Mouse (Mus musculus) thymus, postnatal 0 days (tissue): ENCODE data around the gene Scamp3. TPM values are rescaled to one million over a fixed set of nuclear protein-coding genes. Genes with fewer than 3 reads are reported as not detected.
A peak's percentile ranks its signal among the peaks of the same experiment; 100 is the strongest.
"Not testable (repeated sequence)": the region's sequence is repeated elsewhere in the genome, so short reads cannot be mapped to it uniquely, and the experiment has no call there.

Experiments used
- DNase-seq: peaks from one replicate; pipeline ENCODE4 v3.0.0-alpha.2; 2015; ENCODE audit warnings: low spot score
- polyA plus RNA-seq: library from polyadenylated mRNA; unstranded; fragments of >200 nt; fragmentation: Nextera tagmentation; extraction: Ambion mirVana; gene quantifications from 2 replicates; pipeline ENCODE4 v1.2.1, GENCODE M21; 2015

Scamp3 gene
- polyA plus RNA-seq, 1 experiment from 2014 or later, result 131 TPM

- peak; percentile 95 for DNase-seq
These were observed 19.0 kb downstream of the Scamp3 start for GRCm38 (mm10) chr3:89195979-89196877.

- no peak for DNase-seq
These were observed 22.6 kb downstream of the Scamp3 start for GRCm38 (mm10) chr3:89199839-89200238.

- DNase-seq, result peak; percentile 92
These were observed 25.2 kb downstream of the Scamp3 start, which contains the start of gene Gba for GRCm38 (mm10) chr3:89202253-89203141. Gene Gba (plus strand): TSS chr3:89202928.

- no peak for DNase-seq
These were observed 25.9 kb downstream of the Scamp3 start for GRCm38 (mm10) chr3:89203142-89203514.

GRCm38 (mm10) chr3:89206079-89206478, 28.8 kb downstream of the Scamp3 start:
- no peak for DNase-seq

- no peak for DNase-seq
These were observed 29.4 kb downstream of the Scamp3 start for GRCm38 (mm10) chr3:89206695-89207094.

GRCm38 (mm10) chr3:89208075-89208657, 30.9 kb downstream of the Scamp3 start:
- DNase-seq, result no peak

- no peak for DNase-seq
These were observed 31.5 kb downstream of the Scamp3 start for GRCm38 (mm10) chr3:89208736-89209135.

GRCm38 (mm10) chr3:89209731-89210130, 32.5 kb downstream of the Scamp3 start:
- no peak for DNase-seq

- no peak for DNase-seq
These were observed 32.9 kb downstream of the Scamp3 start for GRCm38 (mm10) chr3:89210162-89210561.

- no peak for DNase-seq
These were observed 33.5 kb downstream of the Scamp3 start for GRCm38 (mm10) chr3:89210731-89211130.

GRCm38 (mm10) chr3:89213803-89214530, 36.7 kb downstream of the Scamp3 start:
- DNase-seq, result peak; percentile 86

- no peak for DNase-seq
These were observed 37.6 kb downstream of the Scamp3 start, which contains the start of gene Thbs3 for GRCm38 (mm10) chr3:89214681-89215411. Gene Thbs3 (plus strand): TSS chr3:89215180.

- peak; percentile 88 for DNase-seq
These were observed 38.6 kb downstream of the Scamp3 start for GRCm38 (mm10) chr3:89215853-89216252.

- DNase-seq, result not testable (repeated sequence)
These were observed 39.1 kb downstream of the Scamp3 start for GRCm38 (mm10) chr3:89216407-89216806.

GRCm38 (mm10) chr3:89218271-89218670, 41.0 kb downstream of the Scamp3 start:
- DNase-seq, result no peak

- no peak for DNase-seq
These were observed 42.3 kb downstream of the Scamp3 start for GRCm38 (mm10) chr3:89219546-89219945.

- DNase-seq, result no peak
These were observed 43.9 kb downstream of the Scamp3 start for GRCm38 (mm10) chr3:89221167-89221566.

GRCm38 (mm10) chr3:89224796-89225195, 47.5 kb downstream of the Scamp3 start:
- DNase-seq, result no peak

GRCm38 (mm10) chr3:89225321-89225815, 48.1 kb downstream of the Scamp3 start:
- DNase-seq, result no peak
